Mouse (Mus musculus): Measurements from ENCODE around the gene Asb10. TPM values are rescaled to one million over a fixed set of nuclear protein-coding genes. Genes with fewer than 3 reads are reported as not detected.

The Asb10 gene
- polyA plus RNA-seq (2012; ENCODE audit: insufficient read depth, insufficient read length, missing spikeins): 0.64 and 1.4 TPM in 2 replicates

DNA sequence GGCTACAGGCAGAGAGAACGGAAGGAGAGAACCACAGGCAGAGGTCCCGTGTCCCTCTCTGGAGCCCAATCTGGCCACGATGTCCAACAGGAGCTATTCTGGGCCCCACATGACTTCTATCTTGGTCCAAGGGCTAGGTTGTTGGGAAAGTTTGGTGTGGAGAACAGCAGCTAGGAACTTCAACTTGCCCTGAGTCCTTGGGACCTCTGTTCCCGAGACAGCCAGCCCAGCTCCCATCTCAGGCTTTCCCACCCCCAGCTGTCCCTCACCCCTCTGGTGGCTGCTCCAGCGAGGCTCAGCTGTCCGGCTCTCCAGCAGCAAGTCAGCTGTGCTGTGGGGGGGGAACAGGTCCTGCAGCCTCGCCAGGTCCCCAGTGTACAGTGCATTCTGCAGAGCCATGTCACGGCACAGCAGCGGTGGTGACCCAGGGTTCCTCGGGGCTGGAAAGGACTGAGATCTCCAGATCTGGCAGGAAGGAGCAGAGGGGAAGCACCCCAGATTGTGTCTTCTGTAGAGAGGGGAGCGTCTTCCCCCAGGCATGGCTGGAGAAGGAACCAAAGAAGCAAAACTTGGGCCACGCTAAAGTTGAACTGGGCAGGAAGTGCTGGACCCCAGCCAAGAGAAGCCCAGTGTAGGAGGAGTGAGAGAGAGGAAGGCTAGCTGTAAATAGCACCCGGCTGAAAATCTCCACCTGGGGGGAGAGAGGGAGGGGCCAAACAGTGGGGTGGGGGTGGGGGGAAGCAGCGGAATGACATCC, at the start of gene Asb10:
TSS of gene Asb10 (minus strand) at position 592 of the 757 bp plus-strand sequence.
- H3K4me1 ChIP-seq (ENCODE audit: control insufficient read depth, insufficient read depth, low read length): peaks cover 21% of the 10 kb centered on the region
- peak within 1 kb of the TSS; percentile 51 for H3K4me3 ChIP-seq (ENCODE audit: insufficient read depth, low read length)
- TF ChIP-seq CTCF (IDR thresholded peaks at IDR 0.05; ENCODE audit: low read depth, low read length): no peak
- no peak; the same call in 1 of the 2 replicates for TF ChIP-seq POLR2A (IDR thresholded peaks at IDR 0.05; ENCODE audit: borderline replicate concordance, low read depth, low read length)
- H3K27ac ChIP-seq (ENCODE audit: insufficient read depth, low read depth, low read length): peak within 1 kb of the TSS; percentile 81

DNA sequence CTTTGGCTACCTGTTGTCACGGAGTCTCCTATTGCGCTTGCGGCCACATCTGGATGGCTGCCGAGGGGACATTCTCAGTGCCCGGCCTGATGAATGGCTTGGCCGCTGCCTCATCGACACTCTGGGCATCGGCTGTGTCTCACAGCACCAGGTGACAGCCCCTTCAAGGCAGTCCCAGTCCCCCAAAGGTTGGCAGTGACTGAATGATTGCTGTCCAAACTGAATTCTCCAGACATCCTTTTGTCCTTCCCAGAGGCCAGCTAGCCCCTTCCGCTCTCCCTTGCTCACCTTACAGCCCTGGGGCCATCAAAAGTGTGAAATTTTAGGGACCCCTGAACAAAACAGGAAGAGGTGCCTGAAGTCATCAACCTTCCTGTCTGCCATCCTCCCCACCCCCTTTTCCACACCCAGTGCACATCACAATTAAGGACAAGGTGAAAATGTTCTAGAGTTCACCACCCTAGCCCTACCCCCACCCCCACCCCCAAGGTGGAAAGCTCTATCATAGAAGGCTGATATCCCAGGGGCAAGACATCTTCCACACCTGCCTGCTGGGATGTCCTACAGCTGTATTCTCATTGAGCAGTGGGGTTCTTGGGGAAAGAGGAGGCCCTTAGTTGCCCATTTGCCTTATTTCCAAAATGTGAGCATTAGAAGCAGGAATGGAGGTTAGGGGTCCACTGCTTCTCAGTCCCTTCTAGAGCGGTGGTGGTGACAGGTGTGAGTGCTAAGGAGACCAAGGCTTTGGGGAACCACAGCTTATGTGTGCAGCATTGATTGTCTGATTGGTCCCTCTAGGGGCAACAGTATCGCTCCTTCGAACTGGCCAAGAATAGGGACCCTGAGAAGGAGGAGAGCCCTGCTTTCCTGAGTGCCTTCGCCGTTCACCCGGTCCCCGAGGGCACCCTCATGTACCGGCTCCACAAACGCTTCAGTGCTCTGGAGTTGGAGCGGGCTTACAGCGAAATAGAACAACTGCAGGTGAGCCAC, 49.0 kb upstream of the Asb10 start:
- TF ChIP-seq CTCF (IDR thresholded peaks at IDR 0.05; ENCODE audit: low read depth, low read length): no peak
- TF ChIP-seq POLR2A (IDR thresholded peaks at IDR 0.05; ENCODE audit: borderline replicate concordance, low read depth, low read length): no peak
- Histone ChIP-seq H3K4me3 (ENCODE audit: insufficient read depth, low read length) (no peak overlapping the region), H3K4me1 (ENCODE audit: control insufficient read depth, insufficient read depth, low read length) (peaks cover 8% of the 10 kb centered on the region), H3K27ac (ENCODE audit: insufficient read depth, low read depth, low read length) (no peak overlapping the region)

DNA sequence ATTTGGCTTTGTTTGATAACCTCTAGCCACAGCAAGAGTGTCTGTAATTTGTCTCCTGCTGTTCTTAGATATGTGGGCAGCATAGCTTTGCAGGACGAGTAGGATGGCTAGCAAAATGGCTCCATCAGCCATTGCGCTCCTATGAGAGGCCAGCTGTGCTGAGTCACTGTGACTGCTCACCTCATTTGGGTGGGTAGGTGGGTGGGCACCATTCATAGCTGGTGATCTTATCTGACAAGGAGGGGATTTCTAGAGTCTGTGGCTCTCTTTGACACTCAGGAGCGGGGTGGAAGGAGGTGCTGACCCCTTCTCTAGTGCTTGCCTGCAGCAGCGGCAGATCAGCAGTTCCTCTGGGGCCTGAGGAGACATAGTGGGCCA, 46.4 kb upstream of the Asb10 start:
- H3K4me3 ChIP-seq (ENCODE audit: insufficient read depth, low read length): peak overlapping the region; percentile 85
- no peak for TF ChIP-seq CTCF (IDR thresholded peaks at IDR 0.05; ENCODE audit: low read depth, low read length)
- TF ChIP-seq POLR2A (IDR thresholded peaks at IDR 0.05; ENCODE audit: borderline replicate concordance, low read depth, low read length): no peak
- peak overlapping the region; percentile 52; the same call in 1 of the 2 replicates for H3K27ac ChIP-seq (ENCODE audit: insufficient read depth, low read depth, low read length)
- H3K4me1 ChIP-seq (ENCODE audit: control insufficient read depth, insufficient read depth, low read length): peaks cover 8% of the 10 kb centered on the region

DNA sequence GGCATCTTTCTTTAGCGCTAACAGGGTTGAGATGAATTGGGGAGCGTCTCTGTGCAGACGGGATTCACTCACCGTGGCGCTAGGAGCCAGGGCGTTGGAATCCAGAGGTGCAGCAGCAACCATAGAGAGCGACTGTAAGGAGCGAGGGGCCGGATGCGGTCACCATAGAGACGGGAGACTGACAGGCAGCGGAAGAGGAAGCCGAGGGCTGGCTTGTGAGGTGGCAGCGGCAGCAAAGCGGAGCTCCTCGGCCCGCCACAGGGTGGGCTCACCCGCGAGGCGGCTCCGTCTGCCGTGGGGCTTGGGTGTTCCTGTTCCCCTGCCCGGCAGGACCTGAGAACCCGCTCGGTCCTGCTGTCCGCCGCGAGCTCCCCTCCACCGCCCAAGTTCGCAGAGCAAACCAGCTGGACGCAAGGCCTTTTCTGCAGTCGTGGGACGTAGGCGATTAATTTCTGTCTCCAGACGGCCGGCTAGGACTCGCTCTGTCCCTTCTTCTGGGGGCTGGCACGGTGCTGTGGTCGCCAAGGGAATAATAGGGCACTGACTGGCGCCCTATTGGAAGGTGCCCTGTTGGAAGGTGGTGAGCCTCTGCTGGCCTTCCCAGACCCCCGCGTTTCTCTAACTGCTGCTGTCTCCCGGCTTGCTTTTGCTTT, 45.9 kb upstream of the Asb10 start, which contains the start of gene Chpf2:
TSS of gene Chpf2 (plus strand) at position 195 of the 653 bp plus-strand sequence.
- Histone ChIP-seq H3K4me3 (ENCODE audit: insufficient read depth, low read length) (peak within 1 kb of the TSS; percentile 85), H3K4me1 (ENCODE audit: control insufficient read depth, insufficient read depth, low read length) (peaks cover 8% of the 10 kb centered on the region), H3K27ac (ENCODE audit: insufficient read depth, low read depth, low read length) (peak within 1 kb of the TSS; percentile 52)
- TF ChIP-seq CTCF (IDR thresholded peaks at IDR 0.05; ENCODE audit: low read depth, low read length) (no peak), POLR2A (IDR thresholded peaks at IDR 0.05; ENCODE audit: borderline replicate concordance, low read depth, low read length) (0 out of 2 replicates have a peak, but pooled peaks have one; percentile 3)

DNA sequence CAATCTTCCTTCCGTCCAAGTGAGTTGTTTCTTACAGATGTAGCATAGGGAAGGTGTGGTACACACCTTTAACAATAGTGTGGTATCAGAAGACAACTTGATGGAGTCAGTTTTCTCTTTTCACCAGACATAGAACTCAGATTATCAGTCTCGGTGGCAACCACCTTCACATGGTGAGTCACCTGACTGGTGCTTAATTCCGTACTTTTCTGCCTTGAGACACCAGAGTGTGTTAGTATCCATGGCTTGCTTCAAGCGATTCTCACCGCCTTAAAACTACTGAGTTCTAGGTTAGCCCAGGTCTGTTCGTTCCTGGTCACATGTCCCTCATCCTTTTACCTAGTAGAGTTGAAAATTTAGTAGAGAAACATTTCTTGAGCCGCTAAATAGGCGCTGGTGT, 45.3 kb upstream of the Asb10 start:
- Histone ChIP-seq H3K4me1 (ENCODE audit: control insufficient read depth, insufficient read depth, low read length) (peaks cover 8% of the 10 kb centered on the region), H3K4me3 (ENCODE audit: insufficient read depth, low read length) (peak overlapping the region; percentile 85), H3K27ac (ENCODE audit: insufficient read depth, low read depth, low read length) (no peak overlapping the region)
- TF ChIP-seq CTCF (IDR thresholded peaks at IDR 0.05; ENCODE audit: low read depth, low read length) (no peak), POLR2A (IDR thresholded peaks at IDR 0.05; ENCODE audit: borderline replicate concordance, low read depth, low read length) (no peak)

DNA sequence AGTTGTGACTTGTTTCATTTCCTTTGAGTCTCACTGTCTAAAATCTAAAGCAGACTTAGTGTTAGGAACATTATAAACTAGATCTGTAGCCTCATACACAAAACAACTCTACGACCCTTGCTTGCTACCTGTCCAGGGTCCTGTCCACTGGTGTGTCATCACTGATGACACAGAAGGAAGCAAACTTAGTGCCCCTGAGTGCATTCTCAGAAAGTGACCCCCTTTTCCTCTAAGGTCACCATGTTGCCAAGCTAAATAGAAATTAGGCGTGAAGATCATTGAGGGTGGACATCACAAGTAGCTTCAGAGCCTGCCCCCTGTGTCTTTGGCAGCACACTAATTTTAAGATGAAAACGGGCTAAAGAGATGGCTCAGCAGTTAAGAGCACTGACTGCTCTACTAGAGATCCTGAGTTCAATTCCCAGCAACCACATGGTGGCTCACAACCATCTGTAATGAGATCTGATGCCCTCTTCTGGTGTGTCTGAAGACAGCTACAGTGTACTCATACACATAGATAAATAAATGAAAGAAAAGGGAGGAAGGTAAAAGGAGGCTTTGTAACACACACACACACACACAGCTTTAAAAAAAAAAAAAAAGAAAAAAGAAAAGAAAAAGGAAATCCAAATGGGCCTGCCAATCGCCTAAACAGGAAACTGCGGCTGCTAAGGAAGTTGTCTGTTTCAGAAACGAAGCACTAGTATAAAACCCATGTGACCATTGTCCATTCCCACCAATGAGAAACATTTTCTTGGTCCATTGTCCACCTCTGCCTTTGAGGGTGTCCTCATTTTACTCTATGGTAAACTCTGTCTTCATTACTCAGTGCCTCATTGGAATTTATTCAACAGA, 37.6 kb upstream of the Asb10 start:
- H3K4me1 ChIP-seq (ENCODE audit: control insufficient read depth, insufficient read depth, low read length): peaks cover 15% of the 10 kb centered on the region
- peak overlapping the region; percentile 76 for H3K4me3 ChIP-seq (ENCODE audit: insufficient read depth, low read length)
- peak overlapping the region; percentile 82 for H3K27ac ChIP-seq (ENCODE audit: insufficient read depth, low read depth, low read length)
- TF ChIP-seq POLR2A (IDR thresholded peaks at IDR 0.05; ENCODE audit: borderline replicate concordance, low read depth, low read length): no peak
- TF ChIP-seq CTCF (IDR thresholded peaks at IDR 0.05; ENCODE audit: low read depth, low read length): no peak

DNA sequence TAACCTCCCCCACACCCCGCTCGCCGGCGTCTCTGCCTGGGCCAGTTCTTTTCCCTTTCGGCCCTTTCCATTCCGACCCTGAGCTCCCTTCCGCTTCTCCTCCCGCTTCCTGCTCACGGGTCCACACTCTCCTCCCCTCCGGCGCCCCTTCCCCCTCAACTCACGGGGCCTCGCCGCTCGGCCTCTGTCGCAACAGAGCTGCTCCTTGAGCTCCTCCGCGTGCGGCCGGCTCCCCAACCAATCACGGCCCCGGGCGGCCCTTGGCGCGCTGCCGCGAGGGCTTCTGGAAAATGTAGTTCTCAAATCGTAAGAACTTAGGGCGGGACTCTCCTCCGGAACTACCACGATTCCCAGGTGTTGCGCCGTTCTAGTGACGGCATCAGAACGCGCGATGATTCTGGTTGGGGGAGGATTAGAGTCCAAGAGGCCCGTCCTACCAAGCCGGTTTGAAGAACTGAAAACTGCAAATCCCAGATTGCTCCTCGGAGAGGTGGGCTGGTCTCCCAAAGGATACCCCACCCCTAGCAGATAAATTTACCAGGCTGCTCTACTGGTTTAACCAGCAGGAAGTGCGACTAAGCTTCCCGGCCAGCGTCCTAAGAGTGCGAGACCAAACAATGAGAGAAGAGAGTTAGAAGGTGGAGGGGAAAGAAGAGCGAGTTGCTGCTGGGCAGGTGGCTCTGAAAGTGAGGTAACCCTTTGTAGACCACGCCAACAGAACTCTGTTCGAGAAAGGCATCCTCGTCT, 36.6 kb upstream of the Asb10 start, which contains the start of gene Abcf2:
TSS of gene Abcf2 (minus strand) at position 285 of the 747 bp plus-strand sequence.
- peak within 1 kb of the TSS; percentile 82 for H3K27ac ChIP-seq (ENCODE audit: insufficient read depth, low read depth, low read length)
- H3K4me3 ChIP-seq (ENCODE audit: insufficient read depth, low read length): peak within 1 kb of the TSS; percentile 76
- no peak for TF ChIP-seq CTCF (IDR thresholded peaks at IDR 0.05; ENCODE audit: low read depth, low read length)
- TF ChIP-seq POLR2A (IDR thresholded peaks at IDR 0.05; ENCODE audit: borderline replicate concordance, low read depth, low read length): peak; percentile 86
- H3K4me1 ChIP-seq (ENCODE audit: control insufficient read depth, insufficient read depth, low read length): peaks cover 15% of the 10 kb centered on the region

DNA sequence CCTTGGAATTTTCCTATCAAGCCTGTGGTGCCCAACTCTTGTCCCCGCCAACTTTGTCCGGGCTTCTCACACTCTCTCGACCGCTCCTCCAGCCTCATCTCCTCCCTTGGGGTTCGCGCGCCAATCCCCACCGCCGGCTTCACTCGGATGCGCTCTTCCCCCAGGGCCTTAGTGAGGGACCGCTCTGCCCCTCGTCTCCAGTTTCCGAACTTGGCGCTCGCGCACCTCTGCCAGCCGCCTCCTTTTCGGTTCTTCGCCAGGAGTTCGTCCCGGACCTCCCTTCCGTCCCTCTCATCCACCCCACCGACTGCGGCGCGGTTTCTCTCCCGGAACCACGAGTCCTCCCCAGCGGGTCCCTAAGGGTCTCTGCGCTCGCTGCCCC, 36.0 kb upstream of the Asb10 start:
- H3K27ac ChIP-seq (ENCODE audit: insufficient read depth, low read depth, low read length): peak overlapping the region; percentile 9
- H3K4me1 ChIP-seq (ENCODE audit: control insufficient read depth, insufficient read depth, low read length): peaks cover 15% of the 10 kb centered on the region
- H3K4me3 ChIP-seq (ENCODE audit: insufficient read depth, low read length): peak overlapping the region; percentile 68
- TF ChIP-seq CTCF (IDR thresholded peaks at IDR 0.05; ENCODE audit: low read depth, low read length): no peak
- no peak for TF ChIP-seq POLR2A (IDR thresholded peaks at IDR 0.05; ENCODE audit: borderline replicate concordance, low read depth, low read length)

All from bone marrow macrophage, adult 2 months (primary cell).